Mouse (Mus musculus) liver, embryonic 12.5 days (tissue): ENCODE data around the gene Gstm7. TPM values are rescaled to one million over a fixed set of nuclear protein-coding genes. Genes with fewer than 3 reads are reported as not detected.

Source experiments
- ATAC-seq: fragments of 200-750 bp; cut with Nextera tagmentation; 2 replicates; pipeline ENCODE4 v1.8.0; 2017; ENCODE audit warnings: moderate number of reproducible peaks, mild to moderate bottlenecking, moderate library complexity
- H3K27ac ChIP-seq: fragments of 300-500 bp; sonication (generic); 2 replicates; pipeline ENCODE4 v1.5.1; 2016; ENCODE audit warnings: mild to moderate bottlenecking
- H3K27me3 ChIP-seq: fragments of 300-500 bp; sonication (generic); replicated peaks from 2 replicates; pipeline ENCODE4 v1.6.1; 2016; ENCODE audit warnings: mild to moderate bottlenecking, moderate library complexity
- H3K36me3 ChIP-seq: fragments of 300-500 bp; sonication (generic); 2 replicates; pipeline ENCODE4 v1.6.1; 2016; ENCODE audit warnings: mild to moderate bottlenecking, moderate library complexity
- H3K4me1 ChIP-seq: fragments of 300-500 bp; sonication (generic); 2 replicates; pipeline ENCODE4 v1.6.1; 2016
- H3K4me2 ChIP-seq: fragments of 300-500 bp; sonication (generic); 2 replicates; pipeline ENCODE4 v1.6.1; 2016; ENCODE audit warnings: mild to moderate bottlenecking, moderate library complexity
- H3K4me3 ChIP-seq: fragments of 300-500 bp; sonication (generic); 2 replicates; pipeline ENCODE4 v1.5.1; 2016; ENCODE audit warnings: mild to moderate bottlenecking, moderate library complexity
- H3K9ac ChIP-seq: fragments of 300-500 bp; sonication (generic); 2 replicates; pipeline ENCODE4 v1.6.1; 2016; ENCODE audit warnings: mild to moderate bottlenecking, moderate library complexity
- H3K9me3 ChIP-seq: fragments of 300-500 bp; sonication (generic); replicated peaks from 2 replicates; pipeline ENCODE4 v1.6.1; 2016; ENCODE audit warnings: mild to moderate bottlenecking, moderate library complexity
- WGBS: fragments of 180-500 bp; shearing (Covaris S2); methylation state at CpG from one replicate; pipeline ENCODE4 v1.1.7; 2016; ENCODE audit not compliant: insufficient replicate concordance; 5-methylcytosine and 5-hydroxymethylcytosine counted together
- polyA plus RNA-seq: library from polyadenylated mRNA; unstranded; fragments of >200 nt; fragmentation: Nextera tagmentation; extraction: Ambion mirVana; gene quantifications from 2 replicates; pipeline ENCODE4 v1.2.1, GENCODE M21; 2016

The Gstm7 gene
- polyA plus RNA-seq, 1 experiment from 2014 or later = 8.1 TPM

- H3K27ac ChIP-seq = no peak overlapping the region
- ATAC-seq = no peak
Observed at GRCm38 (mm10) chr3:107932128-107932527, 511 bp upstream of the Gstm7 start.

GRCm38 (mm10) chr3:107931134-107931533 lies 483 bp downstream of the Gstm7 start:
- Histone ChIP-seq H3K9me3 (no peaks in the 10 kb centered on the region), H3K4me1 (peaks cover 6% of the 10 kb centered on the region), H3K27ac (no peak overlapping the region), H3K9ac (peak overlapping the region; percentile 17; the same call in 1 of the 2 replicates), H3K4me3 (peak overlapping the region; percentile 36), H3K27me3 (no peaks in the 10 kb centered on the region; the same call in 1 of the 2 replicates), H3K36me3 (no peaks in the 10 kb centered on the region), H3K4me2 (peak overlapping the region; percentile 62)
- WGBS = 60% methylated on average over 2 of the region's 2 CpGs
- ATAC-seq = 0 out of 2 replicates have a peak, but pooled peaks have one; percentile 2

More at GRCm38 (mm10) chr3:107932128-107932527, 511 bp upstream of the Gstm7 start:
- H3K9me3 ChIP-seq = no peaks in the 10 kb centered on the region
- no peak overlapping the region for H3K4me3 ChIP-seq
- H3K9ac ChIP-seq = no peak overlapping the region
- peaks cover 6% of the 10 kb centered on the region for H3K4me1 ChIP-seq
- H3K4me2 ChIP-seq = no peak overlapping the region
- H3K36me3 ChIP-seq = no peaks in the 10 kb centered on the region
- H3K27me3 ChIP-seq = no peaks in the 10 kb centered on the region; the same call in 1 of the 2 replicates
- 75% methylated on average over 6 of the region's 6 CpGs for WGBS

GRCm38 (mm10) chr3:107929731-107930130 lies 1.9 kb downstream of the Gstm7 start:
- no peaks in the 10 kb centered on the region for H3K9me3 ChIP-seq
- H3K27me3 ChIP-seq = no peaks in the 10 kb centered on the region; the same call in 1 of the 2 replicates
- no peak overlapping the region for H3K4me3 ChIP-seq
- WGBS = 65% methylated on average over 4 of the region's 4 CpGs
- H3K4me1 ChIP-seq = peaks cover 6% of the 10 kb centered on the region
- no peak overlapping the region for H3K4me2 ChIP-seq
- no peak overlapping the region for H3K27ac ChIP-seq
- ATAC-seq = no peak
- no peak overlapping the region for H3K9ac ChIP-seq
- H3K36me3 ChIP-seq = no peaks in the 10 kb centered on the region

GRCm38 (mm10) chr3:107929243-107929642 lies 2.4 kb downstream of the Gstm7 start:
- Histone ChIP-seq H3K9ac (no peak overlapping the region), H3K27me3 (no peaks in the 10 kb centered on the region; the same call in 1 of the 2 replicates), H3K4me3 (no peak overlapping the region), H3K4me2 (no peak overlapping the region), H3K9me3 (no peaks in the 10 kb centered on the region), H3K27ac (no peak overlapping the region), H3K36me3 (no peaks in the 10 kb centered on the region), H3K4me1 (peaks cover 6% of the 10 kb centered on the region)
- WGBS = 72% methylated on average over 4 of the region's 4 CpGs
- ATAC-seq = no peak

GRCm38 (mm10) chr3:107928691-107929090 lies 2.9 kb downstream of the Gstm7 start:
- Histone ChIP-seq H3K9ac (no peak overlapping the region), H3K4me2 (no peak overlapping the region), H3K4me3 (no peak overlapping the region), H3K9me3 (no peaks in the 10 kb centered on the region), H3K27ac (no peak overlapping the region), H3K36me3 (no peaks in the 10 kb centered on the region), H3K27me3 (no peaks in the 10 kb centered on the region; the same call in 1 of the 2 replicates), H3K4me1 (peaks cover 6% of the 10 kb centered on the region)
- 79% methylated on average over 11 of the region's 11 CpGs for WGBS
- ATAC-seq = no peak

GRCm38 (mm10) chr3:107927841-107928240 lies 3.8 kb downstream of the Gstm7 start:
- Histone ChIP-seq H3K4me2 (no peak overlapping the region), H3K4me1 (peaks cover 6% of the 10 kb centered on the region), H3K36me3 (no peaks in the 10 kb centered on the region), H3K27ac (no peak overlapping the region), H3K27me3 (no peaks in the 10 kb centered on the region), H3K9me3 (no peaks in the 10 kb centered on the region), H3K9ac (no peak overlapping the region), H3K4me3 (no peak overlapping the region)
- WGBS = 71% methylated on average over 3 of the region's 3 CpGs
- ATAC-seq = no peak

- no peak overlapping the region for H3K4me2 ChIP-seq
- no peaks in the 10 kb centered on the region for H3K27me3 ChIP-seq
- H3K27ac ChIP-seq = no peak overlapping the region
- H3K9ac ChIP-seq = no peak overlapping the region
- no peaks in the 10 kb centered on the region for H3K4me1 ChIP-seq
- no peak overlapping the region for H3K4me3 ChIP-seq
- ATAC-seq = no peak
- H3K36me3 ChIP-seq = no peaks in the 10 kb centered on the region
- 84% methylated on average over 3 of the region's 3 CpGs for WGBS
- no peaks in the 10 kb centered on the region for H3K9me3 ChIP-seq
Observed at GRCm38 (mm10) chr3:107925335-107925734, 6.3 kb downstream of the Gstm7 start.

- Histone ChIP-seq H3K36me3 (no peaks in the 10 kb centered on the region), H3K27ac (no peak overlapping the region), H3K9ac (no peak overlapping the region), H3K4me2 (no peak overlapping the region), H3K4me3 (no peak overlapping the region), H3K4me1 (no peaks in the 10 kb centered on the region), H3K9me3 (no peaks in the 10 kb centered on the region), H3K27me3 (no peaks in the 10 kb centered on the region)
- 80% methylated on average over 5 of the region's 5 CpGs for WGBS
- ATAC-seq = no peak
Observed at GRCm38 (mm10) chr3:107920348-107920747, 11.3 kb downstream of the Gstm7 start.

GRCm38 (mm10) chr3:107917783-107918408 lies 13.7 kb downstream of the Gstm7 start:
- H3K4me2 ChIP-seq = no peak overlapping the region
- no peak overlapping the region for H3K9ac ChIP-seq
- H3K4me1 ChIP-seq = no peaks in the 10 kb centered on the region
- no peaks in the 10 kb centered on the region for H3K36me3 ChIP-seq
- no peaks in the 10 kb centered on the region for H3K9me3 ChIP-seq
- 52% methylated on average over 7 of the region's 7 CpGs for WGBS
- no peak overlapping the region for H3K27ac ChIP-seq
- no peaks in the 10 kb centered on the region for H3K27me3 ChIP-seq
- H3K4me3 ChIP-seq = no peak overlapping the region
- no peak for ATAC-seq

- no peaks in the 10 kb centered on the region for H3K27me3 ChIP-seq
- ATAC-seq = no peak
- H3K27ac ChIP-seq = no peak overlapping the region
- H3K4me1 ChIP-seq = no peaks in the 10 kb centered on the region
- no peaks in the 10 kb centered on the region for H3K36me3 ChIP-seq
- no peaks in the 10 kb centered on the region for H3K9me3 ChIP-seq
- H3K9ac ChIP-seq = no peak overlapping the region
- H3K4me3 ChIP-seq = no peak overlapping the region
- no peak overlapping the region for H3K4me2 ChIP-seq
- 74% methylated on average over 3 of the region's 3 CpGs for WGBS
Observed at GRCm38 (mm10) chr3:107917097-107917496, 14.5 kb downstream of the Gstm7 start.

- H3K9ac ChIP-seq = no peak overlapping the region
- H3K27me3 ChIP-seq = no peaks in the 10 kb centered on the region
- H3K4me2 ChIP-seq = no peak overlapping the region
- no peak overlapping the region for H3K4me3 ChIP-seq
- H3K36me3 ChIP-seq = no peaks in the 10 kb centered on the region
- H3K27ac ChIP-seq = no peak overlapping the region
- WGBS = 70% methylated on average over 15 of the region's 15 CpGs
- no peak for ATAC-seq
- H3K4me1 ChIP-seq = no peaks in the 10 kb centered on the region
- H3K9me3 ChIP-seq = no peaks in the 10 kb centered on the region
Observed at GRCm38 (mm10) chr3:107916674-107917073, 14.9 kb downstream of the Gstm7 start.

GRCm38 (mm10) chr3:107905942-107906341 lies 25.7 kb downstream of the Gstm7 start:
- Histone ChIP-seq H3K27ac (no peak overlapping the region), H3K4me2 (no peak overlapping the region), H3K4me3 (no peak overlapping the region), H3K27me3 (no peaks in the 10 kb centered on the region), H3K9ac (no peak overlapping the region), H3K9me3 (no peaks in the 10 kb centered on the region), H3K4me1 (peaks cover 20% of the 10 kb centered on the region), H3K36me3 (no peaks in the 10 kb centered on the region)
- ATAC-seq = peak; percentile 68
- 24% methylated on average over 6 of the region's 6 CpGs for WGBS
